Mouse (Mus musculus) frontal cortex, adult 2 months (tissue): ENCODE data around the gene Hk2. TPM values are rescaled to one million over a fixed set of nuclear protein-coding genes. Genes with fewer than 3 reads are reported as not detected.

Experiments
- DNase-seq, 2 experiments: peaks; one replicate each; pipeline ENCODE4 v3.0.0; 2022; ENCODE audit warnings: low spot score in 1 of 2; ENCODE audit errors: extremely low spot score in 1 of 2
- polyA plus RNA-seq: library from polyadenylated mRNA; depleted of rRNA; stranded (reverse); fragments of >200 nt; gene quantifications from 2 replicates; pipeline ENCODE4 v1.2.3, GENCODE M21; 2012

The Hk2 gene
- polyA plus RNA-seq, 1 experiment: 2.9 TPM

DNA sequence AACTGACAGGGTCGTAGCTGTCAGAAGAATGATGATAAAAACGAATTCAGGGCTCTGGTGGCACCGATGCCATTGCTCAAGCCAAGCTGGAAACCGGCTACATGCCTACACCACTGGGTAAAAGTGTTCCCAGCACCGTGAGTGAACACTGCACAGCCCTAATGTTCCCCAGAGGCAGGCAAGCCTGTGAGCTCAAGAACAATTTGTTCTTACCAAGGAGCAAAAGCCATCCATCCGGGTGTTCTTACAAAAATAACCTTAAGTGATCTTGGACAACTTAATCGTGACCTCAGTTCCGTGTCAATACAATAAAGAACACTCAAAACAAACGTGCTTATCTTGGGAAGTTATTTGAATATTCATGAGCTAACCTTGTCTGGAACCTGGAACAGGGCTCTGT, 3.2 kb downstream of the Hk2 start:
- no peak for DNase-seq

DNA sequence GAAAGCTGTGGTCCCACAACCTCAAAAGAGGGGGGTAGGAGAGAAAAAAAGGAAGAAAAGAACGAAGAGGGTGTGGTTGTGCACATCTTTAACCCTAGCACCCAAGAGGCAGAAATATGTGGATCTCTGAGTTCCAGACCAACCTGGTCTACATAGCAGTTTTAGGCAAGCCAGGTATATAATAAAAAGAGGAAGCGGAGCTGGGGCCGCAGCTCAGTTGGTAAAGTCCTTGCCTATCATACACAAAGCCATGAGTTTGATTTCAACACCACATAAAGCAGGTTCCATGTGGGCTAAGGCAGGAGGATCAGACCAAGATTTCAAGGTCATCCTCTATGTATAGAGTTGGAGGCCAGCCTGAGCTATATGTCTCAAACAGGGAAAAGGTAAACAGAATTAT, 4.0 kb downstream of the Hk2 start:
- DNase-seq: no peak

DNA sequence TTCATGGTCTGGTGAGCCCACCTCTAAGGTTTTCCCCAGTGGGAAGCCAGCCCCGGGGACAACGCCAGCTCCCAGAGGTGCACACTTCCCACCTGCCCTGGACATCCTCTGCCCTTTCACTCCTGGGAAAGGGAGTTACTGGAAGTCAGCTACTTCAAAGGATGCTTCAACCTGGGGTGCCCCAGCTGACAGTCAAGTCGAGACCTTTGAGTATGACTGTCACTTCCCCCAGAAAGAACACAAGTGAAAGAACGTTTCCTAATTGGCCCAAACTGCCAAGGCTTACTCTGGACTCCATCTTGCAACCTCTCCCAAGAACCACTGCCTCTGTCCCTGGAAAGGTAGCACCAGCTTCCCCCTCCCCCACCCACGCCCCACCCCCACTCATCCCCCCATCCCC, 4.5 kb downstream of the Hk2 start:
- no peak for DNase-seq

DNA sequence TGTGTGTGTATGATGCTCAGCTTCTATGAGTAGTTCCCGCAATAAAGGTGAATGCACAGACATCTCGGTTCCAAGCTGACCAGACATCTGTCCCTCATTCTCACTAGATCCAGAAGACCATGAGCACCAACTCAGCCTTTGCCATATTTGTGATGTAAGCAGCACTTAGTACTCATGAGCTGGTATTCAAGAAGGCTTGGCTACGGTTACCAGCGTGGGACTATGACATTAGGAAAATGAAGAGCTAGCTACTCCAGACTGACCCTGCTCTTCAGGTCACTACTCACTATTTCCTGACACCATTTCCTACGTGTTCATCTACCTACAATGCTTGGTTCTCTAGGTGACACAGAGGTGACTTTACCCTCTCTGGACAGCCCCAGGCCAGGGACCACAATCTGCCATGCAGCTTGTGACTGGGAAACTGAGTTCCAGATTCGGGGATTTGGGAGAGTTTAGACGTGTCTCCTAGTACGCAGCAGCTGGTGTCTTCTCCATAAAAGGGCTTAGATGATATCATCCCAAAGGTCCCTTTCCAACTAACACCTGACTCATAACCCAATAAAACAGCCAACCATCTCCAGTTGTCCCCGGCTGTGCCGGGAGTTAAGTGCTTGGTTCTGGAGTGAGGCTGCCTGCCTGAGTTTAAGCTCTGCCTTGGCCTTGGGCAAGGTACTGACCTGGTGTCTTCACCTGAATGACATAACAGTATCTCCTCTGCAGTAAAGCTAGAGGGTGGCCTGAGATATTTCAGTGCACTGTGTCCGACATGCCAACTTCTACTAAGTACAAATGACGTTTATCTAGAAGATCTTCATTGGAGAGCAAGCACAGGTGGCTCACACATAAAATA, 6.3 kb downstream of the Hk2 start:
- DNase-seq: no peak

DNA sequence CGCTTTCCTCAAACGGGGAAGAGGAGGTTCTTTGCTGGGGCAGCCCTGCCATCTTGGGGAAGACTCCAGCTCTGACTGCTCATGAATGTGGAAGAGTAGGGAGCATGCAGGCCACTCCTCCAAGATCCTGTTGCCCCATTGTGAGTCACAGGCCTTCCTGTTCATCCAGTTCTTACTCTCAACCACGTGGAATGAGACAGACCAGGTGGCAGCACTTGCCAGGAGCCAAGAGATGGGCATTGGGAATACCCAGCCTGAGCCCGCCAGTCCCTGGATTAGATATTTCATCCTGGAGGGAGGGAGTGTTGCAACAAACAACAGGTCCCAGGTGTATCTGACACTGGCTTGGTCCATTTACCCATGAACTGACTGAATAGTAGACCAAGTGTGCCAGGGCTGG, 7.6 kb downstream of the Hk2 start:
- DNase-seq: no peak

DNA sequence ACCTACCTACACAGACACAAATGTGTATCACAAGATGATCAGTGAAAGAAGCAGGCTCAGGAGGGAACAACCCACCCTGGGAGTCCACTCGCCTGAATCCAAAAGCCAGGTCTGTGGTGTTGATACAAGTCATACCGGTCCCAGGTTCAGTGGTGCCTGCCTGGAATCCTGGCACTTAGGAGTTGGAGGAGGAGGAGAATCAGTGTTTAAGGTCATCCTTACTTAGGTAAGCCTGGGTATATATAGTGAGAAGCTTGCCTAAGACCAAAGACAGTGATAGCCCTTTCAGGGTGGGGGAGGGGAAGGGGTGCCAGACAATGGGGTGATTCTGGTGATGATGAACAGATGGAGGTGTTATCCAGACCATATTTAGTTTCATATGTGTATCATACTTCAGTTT, 9.0 kb downstream of the Hk2 start:
- DNase-seq: no peak

DNA sequence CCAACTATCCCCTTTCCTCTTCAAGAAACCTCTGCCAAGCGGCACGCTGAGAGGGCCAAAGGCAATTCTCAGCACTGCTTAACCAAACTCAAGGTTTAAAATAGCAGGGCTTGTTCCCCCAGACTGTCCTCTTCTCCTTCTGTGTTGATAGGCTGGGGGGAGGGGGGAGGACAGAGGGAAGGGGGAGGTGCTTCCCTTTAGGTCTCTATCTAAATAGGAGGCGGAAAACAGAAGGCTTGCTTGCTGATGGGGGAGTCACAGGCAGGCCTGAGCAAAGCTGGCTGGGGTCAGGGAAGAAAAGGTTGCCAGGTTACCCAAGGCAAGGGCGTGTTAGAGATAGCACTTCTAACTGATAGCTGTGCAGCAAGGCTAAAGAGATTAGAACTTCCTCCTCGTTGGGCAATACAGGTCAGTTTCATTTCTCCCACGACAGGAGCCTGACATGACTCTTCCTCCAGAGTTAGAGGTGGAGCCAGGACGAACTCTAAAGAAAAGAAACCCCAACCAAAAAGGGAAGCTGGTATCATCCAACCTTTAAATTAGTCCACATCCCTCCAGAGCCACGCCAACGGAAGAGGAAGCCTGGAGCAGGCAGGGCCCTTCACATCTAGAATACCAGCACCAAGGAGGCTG, 10.3 kb downstream of the Hk2 start:
- no peak for DNase-seq

DNA sequence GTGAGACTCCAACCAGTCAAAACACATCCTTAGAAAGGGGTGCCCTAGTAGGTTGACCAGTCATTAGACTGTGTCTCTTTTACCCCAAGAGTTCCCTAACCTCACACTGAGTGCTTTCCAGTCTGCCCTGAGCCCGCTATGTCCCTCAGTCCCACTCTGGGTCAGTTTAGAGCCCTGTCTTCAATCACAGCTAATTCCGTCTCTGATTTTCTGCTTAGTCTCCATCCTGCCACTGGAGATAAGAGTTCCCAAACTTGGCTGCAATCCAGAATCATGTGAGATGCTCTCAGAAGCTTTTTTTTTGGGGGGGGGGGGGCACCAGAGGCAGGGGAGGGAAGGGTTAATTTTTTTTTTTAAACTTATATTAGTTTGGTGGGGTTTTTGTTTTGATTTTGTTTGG, 11.5 kb downstream of the Hk2 start:
- no peak for DNase-seq

DNA sequence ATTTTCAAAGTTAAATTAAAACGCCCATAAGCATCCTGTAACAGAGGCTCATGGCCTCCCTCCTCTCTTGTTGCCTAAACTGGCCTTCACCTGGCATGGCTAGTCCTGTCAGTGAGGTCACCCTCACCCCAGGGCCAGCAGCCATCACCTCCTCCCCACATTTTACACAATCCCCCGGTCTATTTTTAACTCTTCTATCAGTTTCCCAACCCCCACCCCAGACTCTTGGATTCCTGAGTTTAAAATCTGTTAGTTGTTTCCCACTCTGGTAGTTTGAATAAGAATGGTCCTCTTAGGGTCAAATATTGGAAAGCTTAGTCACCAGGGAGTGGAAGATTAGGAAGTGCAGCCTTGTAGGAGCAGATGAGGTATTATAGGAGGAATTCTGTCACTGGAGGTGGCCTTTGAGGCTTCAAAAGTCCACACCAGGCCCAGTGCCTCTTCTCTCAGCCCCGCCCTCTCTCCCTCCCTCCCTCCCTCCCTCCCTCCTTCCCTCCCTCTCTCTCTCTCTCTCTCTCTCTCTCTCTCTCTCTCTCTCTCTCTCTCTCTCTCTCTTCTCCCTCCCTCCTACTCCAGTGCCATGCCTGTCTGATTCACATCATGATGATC, 13.4 kb downstream of the Hk2 start:
- no peak for DNase-seq

DNA sequence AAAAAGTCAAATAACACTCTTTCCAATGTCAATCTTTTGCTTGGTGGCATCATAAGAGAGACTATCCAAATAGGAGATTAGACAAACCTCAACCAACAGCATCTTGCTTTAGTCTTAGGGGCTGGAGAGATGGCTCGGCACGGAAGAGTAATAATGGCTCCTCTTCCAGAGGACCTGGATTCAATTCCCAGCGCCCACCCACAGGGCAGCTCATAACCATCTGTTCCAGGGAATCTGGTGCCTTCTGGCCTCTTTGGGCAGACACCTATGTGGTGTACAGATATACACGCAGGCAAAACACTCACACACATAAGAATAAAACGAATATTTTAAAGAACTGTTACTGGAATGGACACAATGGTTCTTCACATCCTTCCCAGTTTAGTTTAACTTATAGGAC, 15.0 kb downstream of the Hk2 start:
- no peak for DNase-seq

DNA sequence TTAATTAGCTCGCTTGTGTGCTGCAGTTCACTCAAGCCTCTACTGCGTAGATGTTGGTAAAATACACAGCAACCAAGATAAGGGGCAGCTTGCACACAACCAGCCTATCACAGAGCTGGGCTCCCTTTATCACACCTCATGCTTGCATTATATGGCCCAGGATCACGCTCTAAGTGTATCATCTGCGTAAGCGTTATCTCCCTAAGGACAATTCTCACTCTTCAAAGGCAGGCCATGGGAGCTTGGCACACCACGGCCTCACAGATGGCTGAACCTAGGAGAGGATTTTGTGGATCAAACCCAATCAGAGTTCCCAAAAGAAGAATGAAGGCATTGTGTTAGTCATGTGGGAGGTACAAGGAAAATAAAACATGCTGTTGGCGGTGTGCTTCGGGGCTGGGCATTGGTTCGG, 17.4 kb downstream of the Hk2 start:
- DNase-seq: no peak

DNA sequence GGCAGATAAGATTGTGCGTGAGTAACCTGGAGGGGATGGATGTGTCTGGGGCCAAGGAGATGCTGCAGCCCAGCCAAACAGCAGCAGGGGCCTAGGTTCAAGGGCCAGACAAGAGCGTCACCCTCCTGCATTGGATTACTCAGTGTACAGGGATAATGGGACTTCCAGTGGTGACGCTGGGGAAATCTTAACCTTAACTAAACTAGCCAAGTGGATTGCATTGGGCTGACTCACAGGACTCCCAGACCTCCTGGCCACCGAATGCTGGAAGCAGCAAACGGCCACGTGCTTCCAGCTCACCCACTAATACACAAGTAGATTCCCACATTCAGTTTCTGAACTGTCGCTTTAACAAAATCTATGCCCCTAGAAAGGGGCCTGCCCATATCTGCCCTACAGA, 18.0 kb downstream of the Hk2 start:
- no peak for DNase-seq

DNA sequence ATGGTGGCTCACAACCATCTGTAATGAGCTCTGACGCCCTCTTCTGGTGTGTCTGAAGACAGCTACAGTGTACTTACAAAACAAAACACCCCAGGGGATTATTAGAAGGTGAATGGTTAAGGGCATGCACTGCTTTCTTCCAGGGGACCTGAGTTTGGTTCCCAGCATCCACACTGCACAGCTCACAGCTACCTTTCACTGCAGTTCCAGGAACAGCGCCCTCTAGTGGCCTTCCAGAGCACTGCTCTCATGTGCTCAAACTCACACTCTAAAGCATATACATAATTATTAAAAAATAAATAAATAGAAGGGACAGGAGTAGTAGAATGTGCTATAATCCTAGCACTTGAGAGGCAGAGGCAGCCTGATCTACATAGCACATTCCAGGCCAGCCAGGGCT, 18.9 kb downstream of the Hk2 start:
- no peak for DNase-seq

DNA sequence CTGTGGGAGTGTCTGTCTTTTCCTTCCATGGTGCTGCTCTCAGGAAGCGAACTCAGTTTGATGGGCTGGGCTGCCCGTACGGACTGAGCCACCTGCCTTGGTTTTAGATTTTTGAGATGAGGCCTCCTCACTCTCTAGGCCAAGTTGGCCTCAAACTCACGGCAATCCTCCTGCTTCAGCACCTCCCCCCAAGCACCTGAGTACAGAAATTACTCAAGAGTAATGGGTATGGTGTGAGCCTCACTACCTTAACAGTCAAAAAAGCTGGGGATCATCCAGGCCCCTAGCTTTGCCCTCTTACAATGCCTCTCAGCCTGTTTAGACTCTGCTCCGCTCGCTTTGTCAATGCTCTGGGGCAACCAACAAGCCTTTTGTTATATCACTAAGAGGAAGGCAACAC, 19.5 kb downstream of the Hk2 start:
- no peak for DNase-seq

DNA sequence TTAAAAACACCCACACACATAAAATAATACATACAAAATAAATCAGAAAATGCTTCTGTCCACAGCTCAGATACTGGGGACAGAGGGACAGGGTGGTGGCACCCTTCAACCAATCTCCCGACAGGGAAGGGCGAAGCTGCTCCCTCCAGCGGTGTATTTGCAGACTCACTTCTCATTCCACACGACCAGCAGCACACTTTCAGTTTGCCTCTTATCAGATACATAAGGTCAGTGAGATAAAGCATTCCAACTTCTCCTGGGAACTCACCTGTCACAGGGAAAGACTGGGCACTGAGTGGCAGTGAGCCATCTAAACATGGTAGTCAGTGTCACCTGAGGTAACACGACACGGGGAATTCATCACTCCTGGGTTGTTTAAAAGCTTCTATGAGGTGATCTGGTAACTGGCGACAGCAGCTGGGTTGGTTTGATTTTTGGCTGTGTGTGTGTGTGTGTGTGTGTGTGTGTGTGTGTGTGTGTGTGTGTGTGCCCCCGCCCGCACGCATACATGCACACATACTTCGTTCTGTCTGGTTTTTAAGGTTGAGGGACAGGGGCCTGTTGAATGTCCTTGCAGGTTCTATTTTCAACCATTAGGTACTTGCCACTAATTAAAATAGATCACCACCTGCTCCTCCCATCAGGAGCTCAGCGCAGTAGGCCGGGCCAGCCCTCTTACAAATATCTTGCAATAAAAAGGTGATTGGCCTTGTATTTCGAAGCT, 20.5 kb downstream of the Hk2 start:
- DNase-seq: no peak

DNA sequence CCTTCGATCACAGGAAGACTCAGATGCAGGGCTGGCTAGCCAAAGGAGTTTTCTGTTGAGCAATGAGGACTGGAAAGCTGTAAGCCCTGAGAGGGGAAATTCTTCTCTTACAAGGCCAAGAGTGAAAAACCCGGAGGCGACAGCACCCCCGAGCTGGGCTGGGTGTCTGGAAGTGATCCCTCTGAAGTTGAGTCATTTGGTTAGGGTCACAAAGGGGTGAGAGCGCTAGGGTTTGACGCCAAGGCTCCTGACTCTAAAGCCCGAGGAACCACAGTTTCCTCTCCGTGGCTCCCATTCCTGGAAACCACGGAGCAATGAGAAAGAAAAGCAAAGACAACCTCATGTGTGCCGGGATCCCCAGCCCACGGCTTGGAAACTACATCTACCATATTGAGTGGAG, 21.2 kb downstream of the Hk2 start:
- no peak for DNase-seq

DNA sequence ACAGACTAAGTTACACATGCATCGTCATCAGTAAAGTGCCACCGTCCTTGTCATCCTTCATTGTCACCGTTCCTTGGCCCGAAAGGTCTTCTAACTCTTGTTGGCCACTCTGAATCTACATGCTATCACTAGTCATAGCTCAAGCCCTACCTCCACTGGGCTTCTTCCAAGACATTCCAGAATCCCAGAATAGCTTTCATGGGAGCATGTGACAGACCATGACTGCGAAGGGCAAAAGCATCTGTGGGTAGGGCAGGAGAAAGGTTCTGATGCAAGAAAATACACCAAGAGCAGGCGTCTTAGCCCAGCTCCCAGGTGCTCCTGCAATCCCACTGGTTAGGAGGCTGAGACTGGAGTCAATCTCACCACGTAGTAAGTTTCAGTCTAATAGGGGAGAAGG, 22.5 kb downstream of the Hk2 start:
- DNase-seq: no peak

DNA sequence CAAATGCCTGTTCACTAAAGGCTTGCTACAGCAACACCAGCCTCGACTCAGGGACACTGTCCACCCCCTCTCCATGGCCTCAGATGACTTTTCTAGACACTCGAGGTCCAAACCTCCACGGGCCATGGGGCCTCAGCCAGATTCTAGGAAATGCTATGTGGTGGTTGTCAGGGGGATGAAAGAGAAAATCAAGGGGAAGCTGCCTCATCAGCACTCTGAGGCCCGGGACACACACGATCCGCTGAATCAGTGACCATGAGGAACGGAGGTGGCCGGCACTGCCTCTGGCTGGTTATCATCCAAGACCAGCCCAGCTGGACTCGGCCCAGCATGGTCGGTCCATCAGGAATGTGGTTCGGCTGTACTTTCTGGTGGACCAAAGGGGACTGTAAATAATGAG, 23.2 kb downstream of the Hk2 start:
- no peak for DNase-seq

DNA sequence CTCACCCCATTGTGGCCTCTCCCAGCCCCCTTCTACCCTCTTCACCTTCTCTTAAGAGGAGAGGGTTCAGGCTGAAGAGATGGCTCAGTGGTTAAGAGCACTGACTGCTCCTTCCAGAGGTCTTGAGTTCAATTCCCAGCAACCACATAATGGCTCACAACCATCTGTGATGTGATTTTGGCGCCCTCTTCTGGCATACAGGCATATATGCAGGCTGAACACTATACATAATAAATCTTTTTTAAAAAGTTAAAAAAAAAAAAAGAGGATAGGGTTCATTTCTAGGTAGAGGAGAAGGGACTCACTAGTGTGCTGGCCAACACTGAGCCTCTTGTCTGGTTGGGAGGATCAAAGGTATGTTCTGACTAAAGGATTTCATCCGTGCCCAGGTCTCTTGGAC, 24.2 kb downstream of the Hk2 start:
- DNase-seq: no peak

DNA sequence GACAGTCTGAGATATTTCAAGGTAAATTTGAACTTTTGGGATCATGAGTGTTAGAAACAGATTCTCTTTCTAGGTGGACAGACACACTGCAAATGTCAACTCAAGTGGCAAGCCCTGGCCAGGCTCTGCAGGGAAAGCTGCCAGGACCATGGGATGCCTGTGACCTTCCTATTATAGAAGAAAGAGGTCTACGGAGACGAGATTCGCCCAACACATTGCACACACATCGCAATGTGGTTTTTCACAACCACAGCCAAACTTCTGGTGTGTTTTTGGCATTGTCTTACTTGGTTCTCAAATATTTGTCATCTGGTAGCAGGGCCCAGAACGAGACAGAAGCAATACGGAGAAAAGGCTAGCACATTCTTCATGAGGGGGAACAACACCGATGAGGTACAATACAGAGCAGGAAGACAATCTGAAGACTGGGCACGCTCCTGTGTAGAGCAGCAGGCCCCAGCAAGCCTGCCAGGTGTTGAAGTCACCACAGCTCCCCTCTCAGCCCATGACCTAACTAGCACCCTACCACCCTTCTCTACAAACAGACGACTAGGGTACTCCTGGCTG, 26.1 kb downstream of the Hk2 start:
- no peak for DNase-seq

DNA sequence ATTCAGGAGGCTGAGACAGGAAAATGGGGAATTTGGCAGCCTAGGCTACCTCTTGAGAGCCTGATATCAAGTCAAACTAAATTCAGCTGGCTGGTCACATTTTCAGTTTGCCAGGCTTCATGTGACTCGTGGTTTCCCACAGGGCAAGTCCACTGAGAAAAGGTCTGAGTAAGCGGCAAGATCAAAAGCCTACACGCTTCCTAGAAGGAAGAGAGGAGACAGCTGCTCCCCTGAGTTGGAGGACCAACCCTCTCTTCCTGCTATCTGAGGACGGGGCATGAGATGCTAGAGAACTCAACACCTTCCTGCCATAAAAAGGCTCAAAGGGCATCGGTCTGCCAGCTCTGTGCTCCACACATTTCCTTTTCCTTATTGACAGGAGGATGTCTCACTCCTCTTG, 27.2 kb downstream of the Hk2 start:
- no peak for DNase-seq
